Mouse (Mus musculus): ENCODE results near the gene Agbl1. TPM values are rescaled to one million over a fixed set of nuclear protein-coding genes. Genes with fewer than 3 reads are reported as not detected.

Agbl1 gene
- polyA plus RNA-seq, 1 experiment from 2014 or later, result 0.07 TPM

DNA sequence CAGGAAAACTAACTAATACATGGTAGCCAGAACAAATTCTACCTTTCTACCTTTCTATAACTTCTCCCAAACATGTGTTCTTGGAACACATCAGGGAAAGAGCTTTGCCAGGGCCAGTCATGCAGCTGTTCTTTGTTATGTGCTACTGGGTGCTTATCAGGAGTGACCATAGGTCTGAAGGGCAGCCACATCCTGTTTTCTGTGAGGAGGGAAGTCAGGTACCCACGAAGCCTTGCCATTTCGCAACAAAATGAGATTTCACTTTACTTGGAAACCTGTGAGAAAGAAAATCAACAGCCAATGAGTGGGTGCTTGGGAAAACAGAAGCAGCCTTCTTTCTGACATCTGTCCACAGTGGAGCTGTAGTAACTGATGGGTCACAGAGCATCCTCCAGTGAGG is 865.5 kb downstream of the Agbl1 start:
- Histone ChIP-seq H3K9me3 (no peaks in the 10 kb centered on the region), H3K9ac (no peak overlapping the region), H3K27me3 (no peaks in the 10 kb centered on the region), H3K36me3 (no peaks in the 10 kb centered on the region), H3K4me3 (no peak overlapping the region), H3K4me2 (no peak overlapping the region), H3K4me1 (replicated peaks) (no peaks in the 10 kb centered on the region), H3K27ac (replicated peaks) (no peak overlapping the region)
- no peak for ATAC-seq (ENCODE audit: low read depth)
- WGBS, result 88% methylated on average over 2 of the region's 2 CpGs

DNA sequence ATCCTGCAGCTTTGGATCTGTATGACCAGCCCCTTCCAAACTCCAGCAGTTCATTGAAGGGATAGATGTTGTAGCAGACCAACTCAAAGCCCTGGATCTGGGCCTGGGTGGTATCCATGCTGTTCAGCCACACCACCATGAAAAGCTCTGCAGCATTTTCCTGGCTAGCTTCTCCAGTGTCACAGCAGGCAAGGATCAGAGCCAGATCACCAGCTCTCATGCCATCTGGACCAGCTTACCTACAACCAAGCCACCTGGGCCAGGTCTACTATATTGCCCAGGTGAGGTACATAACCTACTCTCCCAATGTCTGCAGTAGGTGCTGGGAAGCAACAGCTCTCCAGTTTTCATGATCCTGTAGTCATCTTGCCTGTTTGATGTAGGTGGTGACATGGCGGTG is 884.3 kb downstream of the Agbl1 start:
- no peaks in the 10 kb centered on the region for H3K36me3 ChIP-seq
- WGBS, result 100% methylated on average over 1 of the region's 1 CpGs
- H3K4me1 ChIP-seq (replicated peaks), result no peaks in the 10 kb centered on the region
- no peak overlapping the region for H3K27ac ChIP-seq (replicated peaks)
- no peak for ATAC-seq (ENCODE audit: low read depth)
- no peaks in the 10 kb centered on the region for H3K27me3 ChIP-seq
- H3K4me2 ChIP-seq, result no peak overlapping the region
- H3K9me3 ChIP-seq, result no peaks in the 10 kb centered on the region
- no peak overlapping the region for H3K9ac ChIP-seq
- H3K4me3 ChIP-seq, result no peak overlapping the region

GRCm38 (mm10) chr7:77129045-77129444 is 899.4 kb downstream of the Agbl1 start:
- WGBS, result 58% methylated on average over 1 of the region's 1 CpGs
- no peak for ATAC-seq (ENCODE audit: low read depth)
- no peak overlapping the region for H3K4me3 ChIP-seq
- H3K9ac ChIP-seq, result no peak overlapping the region
- no peak overlapping the region for H3K27ac ChIP-seq (replicated peaks)
- H3K4me1 ChIP-seq (replicated peaks), result peaks cover 15% of the 10 kb centered on the region
- H3K9me3 ChIP-seq, result no peaks in the 10 kb centered on the region
- no peaks in the 10 kb centered on the region for H3K36me3 ChIP-seq
- no peak overlapping the region for H3K4me2 ChIP-seq
- H3K27me3 ChIP-seq, result no peaks in the 10 kb centered on the region

DNA sequence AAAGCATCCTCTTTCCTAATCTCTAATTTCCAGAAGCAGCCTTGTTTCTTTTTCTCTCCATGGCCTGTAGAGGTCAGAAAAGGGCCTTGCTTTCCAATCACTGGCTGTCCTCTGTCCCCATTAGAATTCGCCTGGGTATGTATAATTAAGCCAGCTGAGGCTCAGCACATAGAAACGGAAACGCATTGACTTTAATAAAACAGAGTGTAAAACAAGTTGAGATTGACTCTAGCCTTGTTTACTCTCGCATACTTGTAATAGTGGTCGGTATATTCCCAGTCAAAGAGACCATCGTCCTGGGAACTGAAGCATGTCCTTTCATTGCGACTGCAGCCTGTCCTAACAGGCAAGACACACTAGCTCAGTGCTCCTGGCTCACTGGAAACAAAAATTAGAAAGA is 902.3 kb downstream of the Agbl1 start:
- no peak overlapping the region for H3K9ac ChIP-seq
- no peak overlapping the region for H3K4me3 ChIP-seq
- no peaks in the 10 kb centered on the region for H3K36me3 ChIP-seq
- ATAC-seq (ENCODE audit: low read depth), result peak; percentile 64; the same call in 1 of the 2 replicates
- peaks cover 15% of the 10 kb centered on the region for H3K4me1 ChIP-seq (replicated peaks)
- H3K4me2 ChIP-seq, result peak overlapping the region; percentile 25; the same call in 1 of the 2 replicates
- WGBS, result 21% methylated on average over 7 of the region's 7 CpGs
- no peaks in the 10 kb centered on the region for H3K27me3 ChIP-seq
- peak overlapping the region; percentile 34; the same call in 1 of the 2 replicates for H3K27ac ChIP-seq (replicated peaks)
- H3K9me3 ChIP-seq, result no peaks in the 10 kb centered on the region

DNA sequence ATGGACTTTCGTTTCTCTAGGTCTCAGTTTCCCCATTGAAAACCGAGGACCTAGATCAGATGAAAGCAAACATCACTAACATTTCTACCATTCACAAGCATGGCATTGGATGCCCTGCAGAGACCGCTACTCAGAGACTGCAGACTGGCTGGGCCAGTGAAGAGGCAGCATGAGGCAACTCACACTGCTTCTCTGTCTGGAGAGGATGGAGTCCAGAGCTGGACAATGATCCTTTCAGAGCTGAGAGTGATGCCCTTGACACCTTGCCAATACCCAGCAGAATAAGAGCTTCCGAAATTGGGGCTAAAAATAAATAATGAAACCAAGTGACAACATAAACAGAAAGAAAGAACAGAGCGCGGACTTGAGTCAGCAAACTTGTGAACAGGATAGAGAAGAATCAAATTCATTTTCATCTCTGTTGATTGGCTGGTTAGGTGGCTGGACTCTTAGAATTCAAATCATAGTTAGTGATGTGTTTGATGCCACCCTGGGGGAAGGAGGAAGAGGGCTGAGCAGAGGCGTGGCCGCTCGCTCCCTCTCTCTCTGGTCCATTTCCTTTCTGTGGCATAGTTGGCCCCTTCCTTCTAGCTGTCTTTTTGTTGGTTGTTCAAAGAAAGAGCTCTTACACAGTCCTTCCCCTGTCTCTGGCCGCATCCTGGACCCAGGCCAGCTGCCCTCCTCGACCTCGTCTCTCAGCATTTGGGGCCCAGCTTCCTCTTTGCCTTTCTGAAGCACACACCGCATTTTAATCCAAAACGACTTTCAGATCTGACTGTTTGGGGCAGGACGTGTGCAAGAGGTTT is 903.1 kb downstream of the Agbl1 start:
- H3K27ac ChIP-seq (replicated peaks), result peak overlapping the region; percentile 24; the same call in 1 of the 2 replicates
- no peak overlapping the region; the same call in 1 of the 2 replicates for H3K9ac ChIP-seq
- no peaks in the 10 kb centered on the region for H3K27me3 ChIP-seq
- peaks cover 15% of the 10 kb centered on the region for H3K4me1 ChIP-seq (replicated peaks)
- WGBS, result 52% methylated on average over 15 of the region's 15 CpGs
- ATAC-seq (ENCODE audit: low read depth), result peak; percentile 94
- H3K9me3 ChIP-seq, result no peaks in the 10 kb centered on the region
- peak overlapping the region; percentile 4; the same call in 1 of the 2 replicates for H3K4me2 ChIP-seq
- no peak overlapping the region for H3K4me3 ChIP-seq
- H3K36me3 ChIP-seq, result no peaks in the 10 kb centered on the region

GRCm38 (mm10) chr7:77134860-77135259 is 905.2 kb downstream of the Agbl1 start:
- Histone ChIP-seq H3K27me3 (no peaks in the 10 kb centered on the region), H3K9ac (no peak overlapping the region), H3K27ac (replicated peaks) (no peak overlapping the region), H3K9me3 (no peaks in the 10 kb centered on the region), H3K4me2 (no peak overlapping the region), H3K4me1 (replicated peaks) (peaks cover 12% of the 10 kb centered on the region), H3K4me3 (no peak overlapping the region), H3K36me3 (no peaks in the 10 kb centered on the region)
- ATAC-seq (ENCODE audit: low read depth), result no peak
- 97% methylated on average over 2 of the region's 2 CpGs for whole genome bisulfite sequencing

DNA sequence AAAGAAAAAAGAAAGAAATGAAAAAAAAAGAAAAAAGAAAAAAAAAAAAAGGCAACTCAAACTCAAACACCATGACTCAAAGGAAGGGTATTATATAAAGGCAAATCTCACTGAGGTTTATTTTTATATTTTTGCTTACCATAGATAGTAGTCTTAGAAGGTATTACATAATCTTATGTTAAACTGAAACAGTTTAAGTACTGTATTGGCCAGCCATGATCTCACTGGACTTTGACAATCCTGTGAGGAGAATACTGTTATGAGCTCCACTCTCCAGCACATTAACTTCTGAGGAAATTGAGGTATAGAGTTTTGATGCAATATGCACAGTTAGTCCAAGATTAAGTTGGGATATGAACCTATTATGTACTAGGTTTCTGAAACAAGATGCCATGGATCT is 909.0 kb downstream of the Agbl1 start:
- H3K36me3 ChIP-seq, result no peaks in the 10 kb centered on the region
- no peak overlapping the region for H3K27ac ChIP-seq (replicated peaks)
- H3K9me3 ChIP-seq, result no peaks in the 10 kb centered on the region
- no peaks in the 10 kb centered on the region for H3K4me1 ChIP-seq (replicated peaks)
- H3K4me2 ChIP-seq, result no peak overlapping the region
- no peak for ATAC-seq (ENCODE audit: low read depth)
- H3K27me3 ChIP-seq, result no peaks in the 10 kb centered on the region
- H3K4me3 ChIP-seq, result no peak overlapping the region
- no peak overlapping the region for H3K9ac ChIP-seq

- H3K9me3 ChIP-seq, result no peaks in the 10 kb centered on the region
- 81% methylated on average over 3 of the region's 3 CpGs for WGBS
- no peak for ATAC-seq (ENCODE audit: low read depth)
Observed at GRCm38 (mm10) chr7:77147527-77147926, 917.8 kb downstream of the Agbl1 start.

GRCm38 (mm10) chr7:77148820-77149219 is 919.1 kb downstream of the Agbl1 start:
- ATAC-seq (ENCODE audit: low read depth), result no peak
- Histone ChIP-seq H3K9ac (no peak overlapping the region), H3K9me3 (no peaks in the 10 kb centered on the region), H3K4me3 (no peak overlapping the region), H3K4me1 (replicated peaks) (peaks cover 23% of the 10 kb centered on the region), H3K36me3 (no peaks in the 10 kb centered on the region), H3K27ac (replicated peaks) (no peak overlapping the region), H3K27me3 (no peaks in the 10 kb centered on the region), H3K4me2 (no peak overlapping the region)
- WGBS, result 84% methylated on average over 4 of the region's 4 CpGs

More at GRCm38 (mm10) chr7:77147527-77147926, 917.8 kb downstream of the Agbl1 start:
- Histone ChIP-seq H3K4me1 (replicated peaks) (peaks cover 17% of the 10 kb centered on the region), H3K4me3 (no peak overlapping the region), H3K4me2 (no peak overlapping the region), H3K27me3 (no peaks in the 10 kb centered on the region), H3K9ac (no peak overlapping the region), H3K27ac (replicated peaks) (no peak overlapping the region), H3K36me3 (no peaks in the 10 kb centered on the region)

DNA sequence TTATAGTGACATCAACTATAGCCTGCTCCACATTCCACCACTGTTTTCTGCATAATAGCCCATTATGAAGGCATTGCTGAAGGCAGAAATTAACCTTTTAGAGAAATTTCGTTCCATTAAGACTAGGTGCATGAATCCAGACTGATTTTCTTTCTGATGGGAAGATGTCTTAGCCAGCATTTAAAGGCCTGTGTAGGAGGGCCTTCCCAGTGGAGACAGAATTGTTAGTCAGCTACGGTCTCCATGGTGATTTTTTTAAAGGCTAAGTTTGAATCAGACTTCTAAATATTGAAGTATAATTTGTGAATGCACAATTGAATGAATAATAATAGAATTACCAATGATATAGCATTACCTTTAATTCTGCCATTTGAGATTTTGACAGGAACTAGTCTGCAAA is 920.2 kb downstream of the Agbl1 start:
- Histone ChIP-seq H3K4me1 (replicated peaks) (peaks cover 23% of the 10 kb centered on the region), H3K4me2 (no peak overlapping the region), H3K27me3 (no peaks in the 10 kb centered on the region), H3K9me3 (no peaks in the 10 kb centered on the region), H3K4me3 (no peak overlapping the region), H3K36me3 (no peaks in the 10 kb centered on the region), H3K9ac (no peak overlapping the region), H3K27ac (replicated peaks) (no peak overlapping the region)
- ATAC-seq (ENCODE audit: low read depth), result no peak
- WGBS, result 71% methylated on average over 2 of the region's 2 CpGs

GRCm38 (mm10) chr7:77152393-77152792 is 922.7 kb downstream of the Agbl1 start:
- Histone ChIP-seq H3K9ac (no peak overlapping the region), H3K27me3 (no peaks in the 10 kb centered on the region), H3K4me3 (no peak overlapping the region), H3K4me1 (replicated peaks) (peaks cover 23% of the 10 kb centered on the region), H3K36me3 (no peaks in the 10 kb centered on the region), H3K27ac (replicated peaks) (peak overlapping the region; percentile 42; the same call in 1 of the 2 replicates), H3K4me2 (no peak overlapping the region), H3K9me3 (no peaks in the 10 kb centered on the region)
- WGBS, result 21% methylated on average over 3 of the region's 3 CpGs
- peak; percentile 50; the same call in 1 of the 2 replicates for ATAC-seq (ENCODE audit: low read depth)

- peaks cover 23% of the 10 kb centered on the region for H3K4me1 ChIP-seq (replicated peaks)
- no peak overlapping the region for H3K4me3 ChIP-seq
- ATAC-seq (ENCODE audit: low read depth), result no peak
- 52% methylated on average over 1 of the region's 1 CpGs for WGBS
- H3K4me2 ChIP-seq, result no peak overlapping the region
- peak overlapping the region; percentile 42; the same call in 1 of the 2 replicates for H3K27ac ChIP-seq (replicated peaks)
- H3K9me3 ChIP-seq, result no peaks in the 10 kb centered on the region
- H3K27me3 ChIP-seq, result no peaks in the 10 kb centered on the region
- no peaks in the 10 kb centered on the region for H3K36me3 ChIP-seq
- no peak overlapping the region for H3K9ac ChIP-seq
Observed at GRCm38 (mm10) chr7:77152909-77153308, 923.2 kb downstream of the Agbl1 start.

DNA sequence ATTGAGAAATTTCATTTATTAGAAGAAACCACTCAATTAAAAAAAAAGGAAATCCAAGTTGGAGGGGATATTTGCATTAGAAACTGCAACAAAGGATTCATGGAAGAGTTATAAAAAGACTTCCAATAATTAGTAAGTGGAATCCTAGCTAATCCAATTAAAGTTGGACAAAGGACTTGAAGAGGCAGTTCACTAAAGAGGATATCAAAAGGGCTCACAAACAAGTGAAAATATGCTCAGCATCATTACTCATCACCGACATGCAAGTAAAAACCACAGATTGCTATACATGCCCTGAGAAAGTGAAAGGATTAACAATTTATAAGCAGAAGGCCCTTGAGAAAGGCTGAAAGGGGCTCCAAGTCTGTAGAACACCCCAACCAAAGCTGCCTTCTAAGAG is 935.2 kb downstream of the Agbl1 start:
- no peak for ATAC-seq (ENCODE audit: low read depth)

More for the DNA sequence above, 935.2 kb downstream of the Agbl1 start:
- H3K36me3 ChIP-seq, result no peaks in the 10 kb centered on the region
- 91% methylated on average over 1 of the region's 1 CpGs for WGBS
- no peak overlapping the region for H3K9ac ChIP-seq
- no peak overlapping the region for H3K27ac ChIP-seq (replicated peaks)
- no peaks in the 10 kb centered on the region for H3K9me3 ChIP-seq
- no peak overlapping the region for H3K4me2 ChIP-seq
- H3K4me3 ChIP-seq, result no peak overlapping the region
- H3K27me3 ChIP-seq, result no peaks in the 10 kb centered on the region
- H3K4me1 ChIP-seq (replicated peaks), result no peaks in the 10 kb centered on the region
